In genomic region chr13:25115971-25116370, GRCm38 (mm10) we compare ENCODE assay signal across 8 mouse cellular contexts.
DNase-seq lines count a peak whose midpoint lies in the region; ATAC-seq and TF ChIP-seq lines count a peak whose summit lies in the region.

No protein-coding gene starts in this region.

- H3K4me1 ChIP-seq in small intestine, adult 2 months (ENCODE audit: control insufficient read depth, insufficient read depth, insufficient read length, low read length): no peaks in the 10 kb centered on the region; the same call in 1 of the 2 replicates

- ATAC-seq in megakaryocyte, adult 5-6 weeks (ENCODE audit: poor library complexity, severe bottlenecking): 0 out of 2 replicates have a peak, but pooled peaks have one; percentile 38

- no peaks in the 10 kb centered on the region for H3K36me3 ChIP-seq in small intestine, adult 2 months (ENCODE audit: control insufficient read depth, insufficient read depth, low read length)

- intact Hi-C loops in left cerebral cortex, adult 2 months (cut with DNase I): loop anchor here (1.0 to 5.0 kb wide), 4 partner anchors 59 to 179 kb away; partner anchors contain the start of genes Aldh5a1, Dcdc2a and Mrs2
- intact Hi-C loops in heart, postnatal 36 days (cut with DNase I): loop anchor here (1.0 kb wide), 1 partner anchor 92 kb away; no protein-coding TSS in a partner anchor

- 1% methylated on average over 11 of the region's 11 CpGs for WGBS in small intestine, adult 2 months

- peak; percentile 91 for TF ChIP-seq CTCF in left cerebral cortex, adult 2 months (IDR thresholded peaks at IDR 0.05)
- TF ChIP-seq CTCF in small intestine, adult 2 months (IDR thresholded peaks at IDR 0.05; ENCODE audit: extremely low read depth, insufficient read length, insufficient replicate concordance, low read depth, low read length): peak; percentile 94

- TF ChIP-seq POLR2A in small intestine, adult 2 months (IDR thresholded peaks at IDR 0.05; ENCODE audit: low read depth, low read length): no peak

- peak in 1 of 2 experiments; percentile 34 for DNase-seq in left cerebral cortex, adult 2 months (ENCODE audit: extremely low spot score in 1 of 2, low spot score in 2 of 2)
- no peak for DNase-seq in left cerebral cortex, adult 11 months (ENCODE audit: low spot score)
- peak; percentile 60 for DNase-seq in adrenal gland, postnatal 14 days
- DNase-seq in embryo, embryonic 9.5 days (ENCODE audit: extremely low spot score): peak; percentile 69
- peak; percentile 19 to 35 for DNase-seq in heart, postnatal 36 days
- DNase-seq in layer of hippocampus, postnatal 10 days (ENCODE audit: low spot score in 2 of 2): peak; percentile 24 to 56

- H3K27me3 ChIP-seq in small intestine, adult 2 months (ENCODE audit: control insufficient read depth, insufficient read depth, low read length): no peaks in the 10 kb centered on the region

- H3K27ac ChIP-seq in left cerebral cortex, adult 2 months: peak overlapping the region; percentile 76
- no peak overlapping the region for H3K27ac ChIP-seq in small intestine, adult 2 months (ENCODE audit: insufficient read depth, low read depth, low read length)

- H3K4me3 ChIP-seq in left cerebral cortex, adult 2 months: peak overlapping the region; percentile 49
- no peak overlapping the region; the same call in 1 of the 2 replicates for H3K4me3 ChIP-seq in small intestine, adult 2 months (ENCODE audit: low read depth, low read length)
